Mouse (Mus musculus) intestine, embryonic 14.5 days (tissue): Measurements from ENCODE around the gene Acads. TPM values are rescaled to one million over a fixed set of nuclear protein-coding genes. Genes with fewer than 3 reads are reported as not detected.
A peak's percentile ranks its signal among the peaks of the same experiment; 100 is the strongest.

Experiments
- ATAC-seq: fragments of 200-750 bp; cut with Nextera tagmentation; replicated peaks from 2 replicates; pipeline ENCODE4 v1.8.0; 2017; ENCODE audit warnings: low read depth, moderate number of reproducible peaks, moderate TSS enrichment, moderate library complexity; ENCODE audit not compliant: low FRiP score, low TSS enrichment
- DNase-seq: peaks from one replicate; pipeline ENCODE4 v3.0.0-alpha.2; 2018; ENCODE audit warnings: low spot score
- H3K27ac ChIP-seq: fragments of 300-500 bp; sonication (generic); 2 replicates; pipeline ENCODE4 v1.5.1; 2014; ENCODE audit warnings: low read depth, mild to moderate bottlenecking, control low read depth
- H3K27me3 ChIP-seq: fragments of 300-500 bp; sonication (generic); replicated peaks from 2 replicates; pipeline ENCODE4 v1.6.1; 2014; ENCODE audit warnings: low read length, control low read depth; ENCODE audit not compliant: control insufficient read depth, insufficient read depth
- H3K36me3 ChIP-seq: fragments of 300-500 bp; sonication (generic); 2 replicates; pipeline ENCODE4 v1.6.1; 2014; ENCODE audit warnings: low read length, control low read depth; ENCODE audit not compliant: control insufficient read depth, insufficient read depth
- H3K4me1 ChIP-seq: fragments of 300-500 bp; sonication (generic); replicated peaks from 2 replicates; pipeline ENCODE4 v1.6.1; 2014; ENCODE audit warnings: low read length, control low read depth, mixed read lengths; ENCODE audit not compliant: control insufficient read depth, insufficient read depth
- H3K4me2 ChIP-seq: fragments of 300-500 bp; sonication (generic); 2 replicates; pipeline ENCODE4 v1.6.1; 2014; ENCODE audit warnings: low read length
- H3K4me3 ChIP-seq: fragments of 300-500 bp; sonication (generic); 2 replicates; pipeline ENCODE4 v1.5.1; 2014; ENCODE audit warnings: low read depth, low read length, control low read depth, mixed read lengths
- H3K9ac ChIP-seq: fragments of 300-500 bp; sonication (generic); 2 replicates; pipeline ENCODE4 v1.6.1; 2014; ENCODE audit warnings: mild to moderate bottlenecking, low read length
- H3K9me3 ChIP-seq: fragments of 300-500 bp; sonication (generic); 2 replicates; pipeline ENCODE4 v1.6.1; 2016; ENCODE audit warnings: low read length, control low read depth; ENCODE audit not compliant: control insufficient read depth
- WGBS: fragments of 180-500 bp; shearing (Covaris S2); extraction: QIAGEN DNeasy Blood & Tissue Kit; methylation state at CpG from one replicate; pipeline ENCODE4 v1.1.7; 2014; 5-methylcytosine and 5-hydroxymethylcytosine counted together
- polyA plus RNA-seq: library from polyadenylated mRNA; unstranded; fragments of >200 nt; fragmentation: Nextera tagmentation; extraction: Ambion mirVana; gene quantifications from 2 replicates; pipeline ENCODE4 v1.2.1, GENCODE M21; 2014

Acads gene
- polyA plus RNA-seq, 1 experiment from 2014 or later, result 57.3 TPM

DNA sequence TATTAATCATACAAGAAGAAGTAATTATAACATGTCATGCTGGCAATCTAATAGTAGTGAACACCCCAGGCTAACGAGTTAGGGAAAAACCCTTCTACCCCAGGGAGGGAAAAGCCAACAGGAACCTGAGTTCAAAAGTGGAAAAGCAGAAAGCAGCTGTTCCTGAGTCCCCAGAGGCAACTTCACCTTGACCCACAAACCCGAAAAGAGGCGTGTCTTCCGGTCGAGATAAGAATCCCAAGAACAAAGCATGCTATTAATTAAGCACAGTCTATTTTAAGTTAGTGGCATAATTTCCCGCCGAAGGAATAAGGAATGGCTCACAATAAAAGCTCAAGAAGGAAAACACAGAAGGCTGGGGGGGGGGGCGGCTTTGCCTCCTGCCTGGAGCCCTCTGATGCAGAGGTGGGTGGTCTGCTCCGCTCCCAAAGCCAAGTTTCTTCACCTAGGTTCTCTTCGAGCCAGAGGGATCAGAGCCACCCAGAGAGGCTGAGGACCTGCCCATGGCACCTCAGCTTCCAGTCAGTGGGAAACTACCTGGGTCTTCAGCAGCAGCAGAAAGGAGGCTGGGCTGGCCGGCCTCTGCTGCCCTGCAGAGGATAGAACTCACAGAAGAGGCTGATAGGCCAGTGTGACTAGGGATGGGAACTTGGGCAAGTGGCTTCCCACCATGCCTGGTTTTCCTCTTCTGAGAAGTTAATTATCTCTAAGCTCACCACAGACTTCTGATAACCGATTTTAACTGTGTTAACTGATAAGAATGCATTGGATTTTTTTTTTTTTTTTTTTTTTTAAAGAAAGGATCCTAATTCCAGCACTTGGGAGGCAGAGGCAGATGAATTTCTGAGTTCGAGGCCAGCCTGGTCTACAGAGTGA, 42.2 kb upstream of the Acads start:
- no peak overlapping the region for H3K4me2 ChIP-seq
- H3K27me3 ChIP-seq, result no peaks in the 10 kb centered on the region
- no peak overlapping the region for H3K9ac ChIP-seq
- no peaks in the 10 kb centered on the region for H3K9me3 ChIP-seq
- WGBS, result 50% methylated on average over 13 of the region's 13 CpGs
- no peak overlapping the region for H3K4me3 ChIP-seq
- H3K36me3 ChIP-seq, result no peaks in the 10 kb centered on the region
- peaks cover 12% of the 10 kb centered on the region; the same call in 1 of the 2 replicates for H3K4me1 ChIP-seq
- no peak overlapping the region for H3K27ac ChIP-seq
- ATAC-seq (no peak), DNase-seq (no peak)

GRCm38 (mm10) chr5:115160655-115161054, 41.5 kb upstream of the Acads start:
- Histone ChIP-seq H3K27me3 (no peaks in the 10 kb centered on the region), H3K36me3 (no peaks in the 10 kb centered on the region), H3K9ac (no peak overlapping the region), H3K4me1 (peaks cover 17% of the 10 kb centered on the region), H3K27ac (no peak overlapping the region), H3K4me2 (no peak overlapping the region), H3K4me3 (no peak overlapping the region), H3K9me3 (no peaks in the 10 kb centered on the region)
- 74% methylated on average over 6 of the region's 6 CpGs for WGBS
- no peak for ATAC-seq
- DNase-seq, result no peak

GRCm38 (mm10) chr5:115159165-115159564, 40.0 kb upstream of the Acads start:
- peak overlapping the region; percentile 96 for H3K27ac ChIP-seq
- peaks cover 32% of the 10 kb centered on the region for H3K4me1 ChIP-seq
- no peak for DNase-seq
- H3K9me3 ChIP-seq, result no peaks in the 10 kb centered on the region
- no peaks in the 10 kb centered on the region for H3K27me3 ChIP-seq
- no peak for ATAC-seq
- H3K4me2 ChIP-seq, result peak overlapping the region; percentile 67
- peak overlapping the region; percentile 97 for H3K9ac ChIP-seq
- no peaks in the 10 kb centered on the region for H3K36me3 ChIP-seq
- H3K4me3 ChIP-seq, result peak overlapping the region; percentile 97
- WGBS, result 34% methylated on average over 12 of the region's 12 CpGs

GRCm38 (mm10) chr5:115158040-115158983, 39.2 kb upstream of the Acads start, which contains the start of gene Mlec:
TSS of gene Mlec (minus strand) at chr5:115158179.
- no peaks in the 10 kb centered on the region for H3K9me3 ChIP-seq
- WGBS, result under 1% methylated on average over 72 of the region's 78 CpGs
- no peaks in the 10 kb centered on the region for H3K27me3 ChIP-seq
- H3K4me2 ChIP-seq, result peak within 1 kb of the TSS; percentile 67
- H3K4me3 ChIP-seq, result peak within 1 kb of the TSS; percentile 97
- peak; percentile 97 for ATAC-seq
- H3K9ac ChIP-seq, result peak within 1 kb of the TSS; percentile 97
- H3K27ac ChIP-seq, result peak within 1 kb of the TSS; percentile 96
- H3K36me3 ChIP-seq, result peaks cover 6% of the 10 kb centered on the region; the same call in 1 of the 2 replicates
- DNase-seq, result peak; percentile 99
- H3K4me1 ChIP-seq, result peaks cover 32% of the 10 kb centered on the region

DNA sequence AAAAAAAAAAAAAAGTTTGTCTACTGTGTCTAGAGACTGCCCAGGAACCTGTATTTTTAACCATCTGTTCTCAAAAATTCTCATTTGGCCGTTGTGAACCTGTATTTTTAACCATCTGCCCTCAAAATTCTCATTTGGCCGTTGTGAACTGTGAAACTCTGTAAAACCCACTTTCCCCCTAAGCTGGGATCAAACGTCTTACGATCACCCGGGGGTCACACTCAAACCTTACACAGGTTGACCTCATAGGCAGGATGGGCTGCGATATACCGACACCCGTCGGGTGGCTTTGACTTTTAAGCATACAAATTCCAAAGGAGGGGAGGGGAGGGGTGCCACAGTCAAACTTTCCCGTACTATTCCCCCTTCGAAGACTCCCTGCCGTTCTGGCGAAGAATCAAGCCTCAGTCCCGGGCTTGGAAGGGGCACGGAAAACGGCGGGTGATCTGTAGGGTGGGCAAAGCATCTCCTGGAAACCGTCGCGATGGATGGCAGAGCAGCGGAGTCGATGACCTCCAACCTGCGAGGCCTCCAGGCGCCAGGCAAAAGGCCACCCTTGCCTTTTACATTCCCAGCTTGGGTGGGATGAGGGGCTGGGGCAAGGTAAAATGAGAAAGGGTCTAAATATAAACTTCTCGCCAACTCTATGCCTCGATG, 37.9 kb upstream of the Acads start:
- DNase-seq, result peak; percentile 73
- no peak for ATAC-seq
- peaks cover 29% of the 10 kb centered on the region for H3K4me1 ChIP-seq
- peak overlapping the region; percentile 97 for H3K9ac ChIP-seq
- H3K36me3 ChIP-seq, result peaks cover 15% of the 10 kb centered on the region; the same call in 1 of the 2 replicates
- peak overlapping the region; percentile 66 for H3K4me2 ChIP-seq
- no peaks in the 10 kb centered on the region for H3K9me3 ChIP-seq
- H3K27me3 ChIP-seq, result no peaks in the 10 kb centered on the region
- H3K27ac ChIP-seq, result peak overlapping the region; percentile 96
- under 1% methylated on average over 26 of the region's 26 CpGs for WGBS
- H3K4me3 ChIP-seq, result peak overlapping the region; percentile 97

GRCm38 (mm10) chr5:115156401-115156800, 37.3 kb upstream of the Acads start:
- 46% methylated on average over 7 of the region's 7 CpGs for WGBS
- H3K4me1 ChIP-seq, result peaks cover 29% of the 10 kb centered on the region

GRCm38 (mm10) chr5:115155831-115156230, 36.7 kb upstream of the Acads start:
- DNase-seq (no peak), ATAC-seq (no peak)
- WGBS, result 37% methylated on average over 5 of the region's 5 CpGs
- H3K27ac ChIP-seq, result peak overlapping the region; percentile 77
- peak overlapping the region; percentile 97 for H3K9ac ChIP-seq
- peak overlapping the region; percentile 97 for H3K4me3 ChIP-seq
- peaks cover 18% of the 10 kb centered on the region for H3K36me3 ChIP-seq
- peak overlapping the region; percentile 66 for H3K4me2 ChIP-seq
- H3K27me3 ChIP-seq, result no peaks in the 10 kb centered on the region
- H3K4me1 ChIP-seq, result peaks cover 29% of the 10 kb centered on the region
- no peaks in the 10 kb centered on the region for H3K9me3 ChIP-seq

More at GRCm38 (mm10) chr5:115156401-115156800, 37.3 kb upstream of the Acads start:
- peak overlapping the region; percentile 77 for H3K27ac ChIP-seq
- DNase-seq (no peak), ATAC-seq (no peak)
- no peaks in the 10 kb centered on the region for H3K27me3 ChIP-seq
- peaks cover 15% of the 10 kb centered on the region for H3K36me3 ChIP-seq
- peak overlapping the region; percentile 66 for H3K4me2 ChIP-seq
- H3K9me3 ChIP-seq, result no peaks in the 10 kb centered on the region
- H3K4me3 ChIP-seq, result peak overlapping the region; percentile 97
- H3K9ac ChIP-seq, result peak overlapping the region; percentile 97

DNA sequence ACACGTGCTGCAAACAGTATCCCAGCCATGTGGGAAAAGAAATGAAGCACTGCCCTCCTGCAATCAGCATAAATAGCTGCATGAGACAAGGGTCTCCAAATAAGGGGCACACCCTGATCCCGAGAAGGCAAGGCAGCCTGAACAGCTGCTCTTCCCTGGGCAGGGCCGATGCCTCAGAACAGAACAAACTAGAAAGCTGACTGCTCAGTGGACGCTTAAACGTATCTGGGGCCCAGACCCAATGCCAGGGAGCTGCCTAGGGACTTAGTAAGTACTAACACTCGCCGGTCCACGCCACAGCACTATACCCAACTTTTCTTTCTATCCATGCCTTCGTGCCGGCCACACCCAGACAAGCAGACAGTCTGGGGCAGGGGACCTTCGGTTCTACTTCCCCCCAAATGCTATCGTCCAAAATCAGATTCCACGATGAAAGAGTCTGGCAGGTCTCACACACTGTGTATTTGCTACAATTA, 36.0 kb upstream of the Acads start:
- DNase-seq, result no peak
- Histone ChIP-seq H3K4me1 (peaks cover 29% of the 10 kb centered on the region), H3K27me3 (no peaks in the 10 kb centered on the region), H3K4me2 (peak overlapping the region; percentile 66), H3K4me3 (peak overlapping the region; percentile 97), H3K36me3 (peaks cover 25% of the 10 kb centered on the region), H3K27ac (peak overlapping the region; percentile 77), H3K9me3 (no peaks in the 10 kb centered on the region), H3K9ac (peak overlapping the region; percentile 97)
- ATAC-seq, result no peak
- WGBS, result 50% methylated on average over 13 of the region's 13 CpGs
